Mouse (Mus musculus) C2C12 (cell line): ENCODE data around the gene Atp5k. TPM values are rescaled to one million over a fixed set of nuclear protein-coding genes. Genes with fewer than 3 reads are reported as not detected.

Source experiments
- H3K27me3 ChIP-seq: one replicate; pipeline ENCODE4 v1.6.1; 2011; ENCODE audit not compliant: control insufficient read depth, insufficient read depth, insufficient read length
- H3K36me3 ChIP-seq: one replicate; pipeline ENCODE4 v1.6.1; 2011; ENCODE audit not compliant: control insufficient read depth, insufficient read depth
- H3K4me3 ChIP-seq: one replicate; pipeline ENCODE4 v1.5.1; 2011; ENCODE audit warnings: mild to moderate bottlenecking, control low read depth; ENCODE audit not compliant: poor library complexity, insufficient read depth, severe bottlenecking
- H3K79me2 ChIP-seq: one replicate; pipeline ENCODE4 v1.6.1; 2011; ENCODE audit not compliant: control insufficient read depth, insufficient read depth
- H3K79me3 ChIP-seq: one replicate; pipeline ENCODE4 v1.6.1; 2011; ENCODE audit warnings: low read depth, control low read depth
- H3ac ChIP-seq: one replicate; pipeline ENCODE3; 2011; ENCODE audit warnings: low read depth; ENCODE audit not compliant: control insufficient read depth, insufficient read length
- CEBPB ChIP-seq: IDR thresholded peaks from one replicate; pipeline ENCODE4 v1.6.1; 2011; ENCODE audit warnings: low read depth, mild to moderate bottlenecking, control low read depth, moderate library complexity
- CTCF ChIP-seq: IDR thresholded peaks from one replicate; pipeline ENCODE4 v1.5.1; 2011; ENCODE audit not compliant: control insufficient read depth, insufficient read depth, insufficient read length
- FOSL1 ChIP-seq: IDR thresholded peaks from one replicate; pipeline ENCODE4 v1.8.0; 2011; ENCODE audit warnings: mild to moderate bottlenecking, low read length; ENCODE audit not compliant: poor library complexity, insufficient read depth, severe bottlenecking
- MAX ChIP-seq: IDR thresholded peaks from one replicate; pipeline ENCODE4 v1.6.1; 2011; ENCODE audit warnings: mild to moderate bottlenecking, control low read depth
- MYOD1 ChIP-seq: IDR thresholded peaks from one replicate; pipeline ENCODE4 v1.6.1; 2011; ENCODE audit warnings: low read depth; ENCODE audit not compliant: control insufficient read depth, insufficient read length
- MYOG ChIP-seq: IDR thresholded peaks from one replicate; pipeline ENCODE4 v1.6.1; 2011; ENCODE audit not compliant: control insufficient read depth, insufficient read length; ENCODE audit errors: extremely low read depth
- USF1 ChIP-seq: IDR thresholded peaks from one replicate; pipeline ENCODE4 v1.6.1; 2011; ENCODE audit warnings: low read depth, mild to moderate bottlenecking, control low read depth, moderate library complexity
- long read RNA-seq, 2 experiments: library from polyadenylated mRNA; unstranded; transcript quantifications; one replicate each; pipeline ENCODE4 v2.0.0; 2019 to 2020
- polyA plus RNA-seq: library from polyadenylated mRNA; unstranded; fragments of >200 nt; fragmentation: generic; extraction: Trizol; gene quantifications from one replicate; pipeline ENCODE4 v1.2.1, GENCODE M21; 2012; ENCODE audit warnings: missing spikeins

Gene Atp5k
- polyA plus RNA-seq: 1,015 TPM
- long read RNA-seq, experiment 1, transcript Atp5k-201 (4 exons, 371 nt): major isoform, 54 of 55 reads
- long read RNA-seq, experiment 1, partial matches to known transcripts: 1 of 55 reads
- long read RNA-seq, experiment 1, other reads (novel, unspliced or antisense): 0 of 55 reads
- long read RNA-seq, experiment 2, transcript Atp5k-201 (4 exons, 371 nt): major isoform, 21 of 22 reads
- long read RNA-seq, experiment 2, partial matches to known transcripts: 0 of 22 reads
- long read RNA-seq, experiment 2, other reads (novel, unspliced or antisense): 0 of 22 reads

DNA sequence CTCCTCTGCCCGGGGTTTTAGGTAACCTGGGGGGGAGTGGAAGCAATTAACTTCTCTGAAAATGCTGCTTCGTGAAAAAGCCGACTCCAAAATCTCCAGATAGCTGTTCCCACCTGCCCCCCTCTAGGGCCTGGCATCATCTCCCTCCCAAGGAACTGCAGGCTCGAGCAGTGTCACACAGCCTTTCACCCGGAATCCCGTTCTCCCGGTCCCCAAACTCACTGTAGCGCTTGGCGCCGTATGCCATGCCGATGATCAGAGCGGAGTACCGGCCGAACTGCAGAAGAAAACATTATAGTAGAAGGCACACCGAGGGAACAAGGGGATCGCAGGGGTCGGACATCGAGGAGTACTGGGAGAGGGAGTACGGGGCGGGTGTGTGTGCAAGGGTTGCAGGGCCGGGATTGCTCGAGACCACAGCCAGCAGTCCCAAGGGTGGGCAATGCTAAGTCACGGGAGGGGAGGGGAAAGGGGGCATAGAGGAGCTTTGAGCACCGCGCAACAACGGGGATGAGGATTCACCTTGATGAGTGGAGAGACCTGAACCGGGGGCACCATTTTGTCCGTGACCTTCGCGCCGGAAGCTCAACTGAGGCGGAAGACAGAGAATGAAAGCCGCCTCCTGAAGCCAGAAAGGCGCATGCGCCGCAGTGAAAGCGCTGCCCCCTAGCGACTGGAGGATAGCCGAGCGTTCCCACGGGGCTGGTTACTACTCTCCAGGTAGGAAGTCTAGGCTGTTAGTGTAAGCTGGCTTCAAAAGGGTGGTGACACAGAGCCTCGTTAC, at the start of gene Atp5k:
Gene Atp5k (minus strand): TSS at position 645 of the 784 bp plus-strand sequence.
- peak within 1 kb of the TSS; percentile 79 for H3ac ChIP-seq
- peaks cover 16% of the 10 kb centered on the region for H3K79me3 ChIP-seq
- H3K4me3 ChIP-seq: peak within 1 kb of the TSS; percentile 92
- TF ChIP-seq MAX: no peak
- peak; percentile 74 for TF ChIP-seq CTCF
- peaks cover 19% of the 10 kb centered on the region for H3K79me2 ChIP-seq
- peaks cover 30% of the 10 kb centered on the region for H3K36me3 ChIP-seq
- H3K27me3 ChIP-seq: peaks cover 13% of the 10 kb centered on the region

DNA sequence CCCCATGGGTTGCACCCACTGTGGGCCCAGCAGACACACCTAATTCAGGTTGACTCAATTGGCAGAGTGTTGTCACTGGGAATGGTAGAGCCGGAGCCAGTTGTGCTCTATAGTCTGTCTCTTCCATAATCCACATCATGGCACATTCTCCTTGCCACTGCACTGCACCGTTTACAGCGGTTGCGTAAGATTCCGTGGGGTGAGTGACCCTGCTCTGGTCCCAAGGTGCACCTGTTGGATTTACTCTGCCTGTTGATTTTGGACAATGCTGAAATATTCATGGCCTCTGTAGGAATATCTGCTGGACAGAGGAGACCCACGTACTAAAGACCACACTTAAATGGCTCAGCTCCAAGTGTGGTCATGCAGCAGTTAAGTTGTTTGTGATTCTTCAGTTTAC, 48.8 kb upstream of the Atp5k start:
- no peak overlapping the region for H3ac ChIP-seq
- peaks cover 53% of the 10 kb centered on the region for H3K36me3 ChIP-seq
- TF ChIP-seq MYOD1: no peak
- no peak for TF ChIP-seq MYOG
- no peak for TF ChIP-seq FOSL1
- TF ChIP-seq CEBPB: no peak
- TF ChIP-seq CTCF: no peak
- TF ChIP-seq USF1: no peak
- TF ChIP-seq MAX: no peak
- peaks cover 29% of the 10 kb centered on the region for H3K79me3 ChIP-seq
- no peak overlapping the region for H3K4me3 ChIP-seq
- peaks cover 56% of the 10 kb centered on the region for H3K79me2 ChIP-seq
- H3K27me3 ChIP-seq: no peaks in the 10 kb centered on the region

DNA sequence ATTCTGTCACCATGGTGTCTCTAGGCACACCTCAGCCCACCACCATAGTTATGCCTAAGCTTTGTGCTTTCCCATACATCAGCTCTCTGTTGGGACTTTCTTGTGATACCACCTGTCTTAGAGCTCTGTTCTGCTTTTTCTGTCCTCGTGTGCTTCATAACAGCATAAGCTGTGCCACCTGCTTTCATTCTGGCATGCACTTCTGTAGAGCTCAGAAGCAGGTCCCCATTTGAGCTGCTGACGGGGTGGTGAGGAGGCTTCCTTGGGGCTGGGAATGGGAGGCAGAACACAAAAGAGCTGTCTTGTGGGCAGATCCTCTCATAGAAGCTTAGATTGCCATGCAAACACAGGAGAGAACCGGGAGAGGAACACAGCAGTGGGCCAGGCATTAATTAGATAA, 41.7 kb upstream of the Atp5k start:
- peaks cover 25% of the 10 kb centered on the region for H3K79me3 ChIP-seq
- no peaks in the 10 kb centered on the region for H3K27me3 ChIP-seq
- H3ac ChIP-seq: no peak overlapping the region
- H3K79me2 ChIP-seq: peaks cover 41% of the 10 kb centered on the region
- H3K4me3 ChIP-seq: no peak overlapping the region
- TF ChIP-seq USF1: no peak
- TF ChIP-seq MYOD1: no peak
- no peak for TF ChIP-seq FOSL1
- no peak for TF ChIP-seq MYOG
- no peak for TF ChIP-seq MAX
- no peak for TF ChIP-seq CTCF
- TF ChIP-seq CEBPB: no peak
- H3K36me3 ChIP-seq: peaks cover 70% of the 10 kb centered on the region

DNA sequence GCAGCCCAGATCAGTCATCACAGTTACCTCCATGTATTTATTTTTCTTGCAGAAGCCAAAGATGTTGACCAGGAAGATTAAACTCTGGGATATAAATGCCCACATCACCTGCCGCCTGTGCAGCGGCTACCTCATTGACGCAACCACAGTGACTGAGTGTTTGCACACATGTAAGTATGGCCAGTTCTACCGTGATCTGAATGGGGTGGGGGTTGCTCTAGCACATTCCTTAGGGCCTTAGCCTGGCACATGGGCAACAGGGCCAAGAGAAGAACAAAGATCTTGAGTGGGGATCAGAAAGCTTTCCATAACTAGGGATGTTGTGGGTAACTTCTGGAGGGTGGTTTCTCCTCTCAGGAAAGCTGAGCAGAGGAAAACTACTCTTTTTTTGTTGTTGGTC, 39.5 kb upstream of the Atp5k start:
- Histone ChIP-seq H3K79me3 (peaks cover 33% of the 10 kb centered on the region), H3ac (no peak overlapping the region), H3K36me3 (peaks cover 65% of the 10 kb centered on the region), H3K79me2 (peaks cover 51% of the 10 kb centered on the region), H3K27me3 (no peaks in the 10 kb centered on the region), H3K4me3 (no peak overlapping the region)
- TF ChIP-seq MYOD1: no peak
- TF ChIP-seq CTCF: no peak
- TF ChIP-seq MYOG: no peak
- no peak for TF ChIP-seq CEBPB
- no peak for TF ChIP-seq USF1
- TF ChIP-seq FOSL1: no peak
- TF ChIP-seq MAX: no peak

- H3K36me3 ChIP-seq: peaks cover 32% of the 10 kb centered on the region
- TF ChIP-seq FOSL1 (no peak), MYOD1 (peak; percentile 45)
- H3K79me3 ChIP-seq: peaks cover 70% of the 10 kb centered on the region
- H3K79me2 ChIP-seq: peaks cover 80% of the 10 kb centered on the region
- H3K4me3 ChIP-seq: no peak overlapping the region
- no peaks in the 10 kb centered on the region for H3K27me3 ChIP-seq
- H3ac ChIP-seq: no peak overlapping the region
These were observed 35.4 kb upstream of the Atp5k start for GRCm38 (mm10) chr5:108469617-108470016.

DNA sequence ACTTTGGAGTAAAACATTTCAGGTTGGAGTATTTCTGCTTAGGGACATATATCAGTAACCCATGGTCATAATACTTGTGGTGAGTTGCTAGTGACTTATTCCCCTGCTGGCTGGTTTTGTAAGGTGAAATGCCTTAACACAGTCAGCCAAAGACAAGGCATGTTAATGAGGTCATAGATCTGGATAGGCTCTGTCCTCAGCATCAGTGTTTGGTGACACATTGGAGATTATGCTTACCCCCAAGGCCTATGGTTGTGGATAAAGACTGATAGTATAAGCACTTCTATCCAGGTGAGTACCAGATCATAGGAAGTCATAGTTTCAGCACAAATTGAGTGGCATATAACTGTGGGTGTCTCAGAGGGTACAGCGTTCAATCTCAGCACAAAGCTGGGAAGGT, 32.4 kb upstream of the Atp5k start:
- no peak for TF ChIP-seq FOSL1
- no peak for TF ChIP-seq MYOG
- no peak for TF ChIP-seq USF1
- TF ChIP-seq CEBPB: no peak
- no peak for TF ChIP-seq MAX
- TF ChIP-seq CTCF: no peak
- Histone ChIP-seq H3K27me3 (no peaks in the 10 kb centered on the region), H3K4me3 (no peak overlapping the region), H3K36me3 (peaks cover 12% of the 10 kb centered on the region), H3K79me3 (peaks cover 95% of the 10 kb centered on the region), H3K79me2 (peaks cover 100% of the 10 kb centered on the region), H3ac (no peak overlapping the region)
